Mouse (Mus musculus) G1E (cell line): ENCODE results near the gene Barx2.

ENCODE experiments used
- CTCF ChIP-seq: IDR thresholded peaks from 2 replicates; pipeline ENCODE4 v1.5.1; 2012; ENCODE audit warnings: low read depth, low read length, inconsistent platforms, mixed read lengths
- GATA1 ChIP-seq: IDR thresholded peaks from 2 replicates; pipeline ENCODE4 v1.6.1; 2012; ENCODE audit warnings: borderline replicate concordance, low read length, inconsistent platforms, mixed read lengths
- POLR2AphosphoS5 ChIP-seq: IDR thresholded peaks from 2 replicates; pipeline ENCODE4 v1.6.1; 2012; ENCODE audit warnings: low read depth, low read length, inconsistent platforms; ENCODE audit not compliant: insufficient replicate concordance
- TAL1 ChIP-seq: conservative IDR thresholded peaks from 2 replicates; pipeline ENCODE4 v1.6.1; 2012; ENCODE audit warnings: low read depth, low read length, inconsistent platforms, mixed read lengths

GRCm38 (mm10) chr9:31874236-31874635 lies 39.0 kb downstream of the Barx2 start:
- TF ChIP-seq CTCF: no peak
- TF ChIP-seq GATA1: no peak
- TF ChIP-seq TAL1: no peak
- TF ChIP-seq POLR2AphosphoS5: no peak
